Comparison of ENCODE assay signal across 8 mouse cellular contexts in the genomic region with DNA sequence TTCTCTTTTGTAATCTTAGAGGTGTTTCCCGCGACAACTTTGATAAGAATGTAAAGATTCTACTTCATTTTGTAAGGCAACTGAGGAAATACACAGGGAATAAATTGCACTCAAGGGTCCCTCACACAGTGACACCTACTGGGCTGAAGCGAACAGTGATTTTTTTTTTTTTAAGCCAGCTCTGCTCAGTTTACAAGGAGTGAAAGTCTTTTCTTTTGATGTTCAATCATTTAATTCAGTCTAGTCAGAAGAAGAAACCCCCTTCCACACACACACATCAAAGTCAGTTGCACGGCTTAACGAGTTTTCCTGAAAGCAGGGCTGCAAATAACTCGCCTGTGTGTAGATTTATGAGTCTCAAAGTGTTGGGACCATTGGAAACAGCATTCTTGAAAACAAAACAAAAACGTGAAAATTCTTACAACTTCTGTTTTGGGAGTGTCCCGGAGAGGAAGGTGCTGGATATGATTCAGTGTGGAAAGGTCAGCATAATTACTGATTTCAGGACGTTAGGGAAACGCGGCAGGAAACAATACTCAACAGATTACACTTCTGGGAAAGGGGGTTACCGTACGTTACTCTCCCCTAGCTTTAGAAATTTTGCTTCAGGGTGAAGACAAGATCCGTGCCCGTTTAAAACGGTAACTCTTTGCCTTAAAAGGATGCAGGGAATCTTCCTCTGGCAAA. TPM values are rescaled to one million over a fixed set of nuclear protein-coding genes. Genes with fewer than 3 reads are reported as not detected.
DNase-seq lines count a peak whose midpoint lies in the region; ATAC-seq and TF ChIP-seq lines count a peak whose summit lies in the region.

A gene (plus strand): TSS at position 588 of the 687 bp plus-strand sequence.

- H3K4me3 ChIP-seq in gastrocnemius, adult 2 months = peak within 1 kb of the TSS; percentile 88
- peak within 1 kb of the TSS; percentile 36 to 37 for H3K4me3 ChIP-seq in liver, embryonic 14.5 days (ENCODE audit: insufficient read depth in 1 of 2, low read depth in 2 of 2, low read length in 2 of 2)
- H3K4me3 ChIP-seq in neural tube, embryonic 15.5 days (replicated peaks) = peak within 1 kb of the TSS; percentile 70

- H3K9me3 ChIP-seq in liver, embryonic 14.5 days (ENCODE audit: control insufficient read depth, low read length) = no peaks in the 10 kb centered on the region
- no peaks in the 10 kb centered on the region for H3K9me3 ChIP-seq in neural tube, embryonic 15.5 days (replicated peaks)

- H3K9ac ChIP-seq in liver, embryonic 14.5 days (replicated peaks) = no peak within 1 kb of the TSS
- peak within 1 kb of the TSS; percentile 69 for H3K9ac ChIP-seq in neural tube, embryonic 15.5 days (replicated peaks)

- TF ChIP-seq EP300 in liver, embryonic 14.5 days (IDR thresholded peaks at IDR 0.05; ENCODE audit: low read depth) = no peak

- H3K4me1 ChIP-seq in liver, embryonic 14.5 days (replicated peaks; ENCODE audit: control insufficient read depth in 2 of 2, insufficient read depth in 2 of 2, low read length in 1 of 2) = no peaks in the 10 kb centered on the region
- H3K4me1 ChIP-seq in neural tube, embryonic 15.5 days = peaks cover 11% of the 10 kb centered on the region

- ATAC-seq in liver, embryonic 14.5 days (ENCODE audit: insufficient read depth) = no peak
- peak; percentile 56; the same call in 1 of the 2 replicates for ATAC-seq in neural tube, embryonic 15.5 days (ENCODE audit: low FRiP score)
- ATAC-seq in inflammation-experienced regulatory T-cells, adult 6 months = no peak

- peaks cover 30% of the 10 kb centered on the region for H3K27me3 ChIP-seq in liver, embryonic 14.5 days (ENCODE audit: control insufficient read depth, insufficient read depth, low read length)
- no peaks in the 10 kb centered on the region; the same call in 1 of the 2 replicates for H3K27me3 ChIP-seq in neural tube, embryonic 15.5 days (replicated peaks)

- WGBS in liver, embryonic 14.5 days (ENCODE audit: insufficient replicate concordance) = 2% methylated on average over 16 of the region's 16 CpGs
- WGBS in neural tube, embryonic 15.5 days = 1% methylated on average over 16 of the region's 16 CpGs

- peak in 1 of 2 experiments; percentile 35 for DNase-seq in frontal cortex, adult 2 months (ENCODE audit: extremely low spot score in 1 of 2, low spot score in 1 of 2)
- DNase-seq in frontal cortex, postnatal 36 days (ENCODE audit: low spot score in 2 of 2) = no peak
- DNase-seq in ZHBTc4 (ENCODE audit: low read depth, low spot score) = peak; percentile 38
- no peak for DNase-seq in gastrocnemius, adult 2 months
- DNase-seq in hindlimb bud, embryonic 11.5 days (ENCODE audit: extremely low spot score, low read depth, low spot score) = peak; percentile 42
- no peak for DNase-seq in liver, embryonic 14.5 days (ENCODE audit: low read depth in 3 of 3, low spot score in 3 of 3)

- peak within 1 kb of the TSS; percentile 55 for H3K4me2 ChIP-seq in liver, embryonic 14.5 days (ENCODE audit: low read depth)
- peak within 1 kb of the TSS; percentile 91 for H3K4me2 ChIP-seq in neural tube, embryonic 15.5 days

- H3K27ac ChIP-seq in gastrocnemius, adult 2 months = peak within 1 kb of the TSS; percentile 94
- no peak within 1 kb of the TSS for H3K27ac ChIP-seq in liver, embryonic 14.5 days
- H3K27ac ChIP-seq in neural tube, embryonic 15.5 days (replicated peaks) = peak within 1 kb of the TSS; percentile 77

- intact Hi-C loops in gastrocnemius, adult 2 months (cut with DNase I) = loop anchor here (5.0 kb wide), 1 partner anchor 193 kb away; no protein-coding TSS in a partner anchor

- H3K36me3 ChIP-seq in liver, embryonic 14.5 days (replicated peaks; ENCODE audit: control insufficient read depth, insufficient read depth, low read depth) = no peaks in the 10 kb centered on the region
- H3K36me3 ChIP-seq in neural tube, embryonic 15.5 days = no peaks in the 10 kb centered on the region

- TF ChIP-seq CTCF in gastrocnemius, adult 2 months (IDR thresholded peaks at IDR 0.05) = peak; percentile 65
- peak; percentile 14; the same call in 1 of the 2 replicates for TF ChIP-seq CTCF in liver, embryonic 14.5 days (IDR thresholded peaks at IDR 0.05; ENCODE audit: low read depth)

RNA-seq across cellular contexts. Expression of the gene that starts here (rescaled TPM):
- polyA plus RNA-seq in frontal cortex, adult 2 months (2012; rRNA removed) = 23.5 and 25.5 TPM in 2 replicates
- total RNA-seq in gastrocnemius, adult 2 months (2021) = 10 to 100 TPM; 48.1 to 59.1 TPM
- 0.15 and 0.16 TPM in 2 replicates for polyA plus RNA-seq in liver, embryonic 14.5 days (2012; rRNA removed)
- 0.10 and 0.30 TPM in 2 replicates for polyA plus RNA-seq in liver, embryonic 14.5 days (2014; fragmentation: Nextera tagmentation; extraction: Ambion mirVana)
- polyA plus RNA-seq in neural tube, embryonic 15.5 days (2015; fragmentation: Nextera tagmentation; extraction: Ambion mirVana) = 30.5 and 33.0 TPM in 2 replicates
- polyA plus RNA-seq in inflammation-experienced regulatory T-cells, adult 6 months (2017; shearing (Covaris generic)) = under 1 TPM in 1 of 3 experiments, not detected in 2; 0.21 TPM

Comparison
In these comparisons a context has a peak if more than half of its experiments do, and no peak if none do; other contexts are left out.
1. RNA of the gene that starts here (polyA plus RNA-seq): 30.5 to 33.0 TPM in neural tube, embryonic 15.5 days and 23.5 to 25.5 TPM in frontal cortex, adult 2 months; 0.10 to 0.30 TPM in liver, embryonic 14.5 days and 0.21 TPM in inflammation-experienced regulatory T-cells, adult 6 months; every median in the first group is over 10 times any median in the second.
2. DNase-seq: peak in ZHBTc4 (single experiment) and hindlimb bud, embryonic 11.5 days (single experiment); none in frontal cortex, postnatal 36 days (0 of 2), gastrocnemius, adult 2 months (single experiment) and liver, embryonic 14.5 days (0 of 3).
3. H3K4me3 ChIP-seq: peak in every context shown above with its lines; median percentile 88 in gastrocnemius, adult 2 months; 70 in neural tube, embryonic 15.5 days; 36 in liver, embryonic 14.5 days.